Mouse (Mus musculus) midbrain, embryonic 13.5 days (tissue): ENCODE measurements around the gene Pan3. TPM values are rescaled to one million over a fixed set of nuclear protein-coding genes. Genes with fewer than 3 reads are reported as not detected.

ENCODE experiments used
- polyA plus RNA-seq: library from polyadenylated mRNA; unstranded; fragments of >200 nt; fragmentation: Nextera tagmentation; extraction: Ambion mirVana; gene quantifications from 2 replicates; pipeline ENCODE4 v1.2.1, GENCODE M21; 2015

Pan3 gene
- polyA plus RNA-seq, 1 experiment from 2014 or later, result 68.3 TPM

Other genes starting within 250 kb of the Pan3 start
- 10.7 and 16.2 TPM in 2 replicates for gene Gsx1, start 241.5 kb upstream of the Pan3 start, polyA plus RNA-seq
- gene Pdx1, start 160.2 kb upstream of the Pan3 start, polyA plus RNA-seq, result not detected in 2 replicates
- not detected in 2 replicates for gene Cdx2, start 122.9 kb upstream of the Pan3 start, polyA plus RNA-seq
- not detected in 2 replicates for gene Urad, start 107.7 kb upstream of the Pan3 start, polyA plus RNA-seq
- gene Flt3, start 29.7 kb upstream of the Pan3 start, polyA plus RNA-seq, result 0.09 and 0.12 TPM in 2 replicates